Mouse (Mus musculus) kidney, adult 2 months (tissue): ENCODE measurements around the gene Apba3. TPM values are rescaled to one million over a fixed set of nuclear protein-coding genes. Genes with fewer than 3 reads are reported as not detected.
A peak's percentile ranks its signal among the peaks of the same experiment; 100 is the strongest.

Experiments
- DNase-seq: peaks from one replicate; pipeline ENCODE4 v3.0.0; 2021
- H3K27ac ChIP-seq: fragments of 200-500 bp; 2 replicates; pipeline ENCODE4 v1.5.1; 2012; ENCODE audit warnings: low read depth, low read length, control low read depth, inconsistent platforms; ENCODE audit not compliant: insufficient read depth
- H3K27me3 ChIP-seq: fragments of 200-500 bp; replicated peaks from 2 replicates; pipeline ENCODE4 v1.6.1; 2012; ENCODE audit warnings: mild to moderate bottlenecking, moderate library complexity, low read length, inconsistent platforms; ENCODE audit not compliant: control insufficient read depth, insufficient read depth
- H3K36me3 ChIP-seq: fragments of 200-500 bp; 2 replicates; pipeline ENCODE4 v1.6.1; 2012; ENCODE audit warnings: mild to moderate bottlenecking, moderate library complexity, low read length, inconsistent platforms; ENCODE audit not compliant: control insufficient read depth, insufficient read depth
- H3K4me1 ChIP-seq: fragments of 200-500 bp; 2 replicates; pipeline ENCODE4 v1.6.1; 2011; ENCODE audit warnings: low read length; ENCODE audit not compliant: control insufficient read depth, insufficient read depth
- H3K4me3 ChIP-seq: fragments of 200-500 bp; 2 replicates; pipeline ENCODE4 v1.5.1; 2011; ENCODE audit warnings: mild to moderate bottlenecking, low read depth, low read length, control low read depth; ENCODE audit not compliant: insufficient read depth
- CTCF ChIP-seq: fragments of 200-500 bp; conservative IDR thresholded peaks from 2 replicates; pipeline ENCODE4 v1.5.1; 2011; ENCODE audit warnings: low read depth, mild to moderate bottlenecking, control low read depth, low read length, moderate library complexity, mixed read lengths; ENCODE audit not compliant: insufficient read depth, insufficient read length
- POLR2A ChIP-seq: fragments of 200-500 bp; IDR thresholded peaks from one replicate; pipeline ENCODE4 v1.6.1; 2011; ENCODE audit warnings: low read depth, low read length, control low read depth
- WGBS: fragments of 180-500 bp; shearing (Covaris S2); methylation state at CpG from one replicate; pipeline ENCODE4 v1.1.7; 2018; 5-methylcytosine and 5-hydroxymethylcytosine counted together
- polyA plus RNA-seq: library from polyadenylated mRNA; depleted of rRNA; stranded (reverse); fragments of >200 nt; gene quantifications from 2 replicates; pipeline ENCODE4 v1.2.3, GENCODE M21; 2012

Gene Apba3
- polyA plus RNA-seq, 1 experiment = 142 TPM

DNA sequence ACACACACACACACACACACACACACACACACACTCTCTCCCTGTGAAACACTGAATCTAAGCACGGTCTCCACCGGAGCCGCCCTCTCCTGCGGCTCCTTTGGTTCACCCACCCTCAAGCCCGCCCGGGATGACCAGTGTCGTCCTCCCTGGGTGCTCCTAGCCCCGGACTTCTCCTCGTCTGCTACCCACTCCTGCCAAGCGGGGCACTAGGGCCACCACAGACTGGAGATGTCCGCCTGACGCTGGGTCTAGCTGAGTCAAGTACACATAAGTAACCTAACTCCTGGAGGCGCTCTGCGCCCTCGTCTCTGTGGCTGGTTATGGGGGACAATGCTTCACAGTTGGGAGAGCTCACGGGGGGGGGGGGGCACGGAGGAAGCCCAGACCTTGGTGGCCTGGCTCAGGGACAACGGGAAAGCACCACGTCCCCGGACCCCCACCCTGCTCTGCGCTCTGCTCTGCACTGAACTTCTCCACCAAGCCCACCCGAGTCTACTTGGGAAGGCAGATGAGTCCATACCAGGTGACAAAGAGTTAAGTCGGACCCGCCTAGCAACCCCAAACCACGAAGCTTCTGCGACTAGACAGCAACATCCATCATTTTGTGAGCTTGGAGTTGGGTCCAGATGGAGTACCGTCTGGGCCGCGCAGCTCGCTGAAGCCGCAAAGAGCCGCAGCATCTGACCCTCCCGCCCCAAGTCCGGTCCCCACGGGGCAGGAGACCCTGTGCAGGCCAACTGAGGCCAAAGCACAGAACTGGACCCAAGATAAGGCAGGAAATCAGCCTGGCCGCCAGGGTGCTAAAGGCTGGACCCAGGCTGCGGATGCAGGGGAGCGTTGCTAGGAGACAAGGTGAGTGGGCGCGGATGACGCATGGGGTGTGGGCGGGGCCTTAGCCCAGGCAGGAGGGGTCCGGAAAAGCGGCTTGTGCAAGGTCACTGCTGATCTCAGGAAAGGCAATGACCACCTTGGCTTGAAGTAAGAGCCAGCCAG is 14.0 kb upstream of the Apba3 start, which contains the start of gene Matk:
Matk (plus strand) TSS at position 512 of the 996 bp plus-strand sequence.
- no peaks in the 10 kb centered on the region for H3K4me1 ChIP-seq
- TF ChIP-seq CTCF = no peak
- no peak for TF ChIP-seq POLR2A
- no peaks in the 10 kb centered on the region for H3K36me3 ChIP-seq
- H3K4me3 ChIP-seq = no peak within 1 kb of the TSS
- no peaks in the 10 kb centered on the region for H3K27me3 ChIP-seq
- no peak for DNase-seq
- 7% methylated on average over 44 of the region's 44 CpGs for WGBS
- no peak within 1 kb of the TSS for H3K27ac ChIP-seq

DNA sequence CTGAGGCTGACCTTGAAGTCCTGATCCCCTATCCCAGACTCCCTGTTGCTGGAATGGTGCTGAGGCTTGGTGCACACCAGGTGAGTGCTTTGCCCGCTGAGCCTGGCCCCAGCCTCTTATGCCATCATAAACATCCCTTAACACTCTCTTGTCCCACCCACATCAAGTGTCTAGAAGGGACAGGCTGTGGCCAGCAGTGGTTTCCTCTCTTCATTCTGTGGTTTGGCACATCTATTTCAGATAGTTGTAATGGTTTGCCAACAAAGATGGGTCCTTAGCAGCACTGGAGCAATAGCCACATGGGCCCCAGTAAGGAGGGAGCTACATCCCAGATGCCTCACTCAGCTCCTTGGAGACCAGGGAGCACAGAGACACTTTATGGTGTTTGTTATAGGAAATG is 11.9 kb upstream of the Apba3 start:
- Histone ChIP-seq H3K4me1 (no peaks in the 10 kb centered on the region), H3K27ac (no peak overlapping the region), H3K36me3 (no peaks in the 10 kb centered on the region), H3K27me3 (no peaks in the 10 kb centered on the region), H3K4me3 (no peak overlapping the region)
- TF ChIP-seq POLR2A (no peak), CTCF (no peak)
- no peak for DNase-seq
- 48% methylated on average over 1 of the region's 1 CpGs for WGBS

- Histone ChIP-seq H3K4me3 (peak overlapping the region; percentile 36; the same call in 1 of the 2 replicates), H3K36me3 (no peaks in the 10 kb centered on the region), H3K27ac (no peak overlapping the region), H3K27me3 (no peaks in the 10 kb centered on the region), H3K4me1 (no peaks in the 10 kb centered on the region)
- 2% methylated on average over 62 of the region's 62 CpGs for WGBS
- no peak for TF ChIP-seq POLR2A
- TF ChIP-seq CTCF = no peak
- no peak for DNase-seq
Measured at GRCm38 (mm10) chr10:81257158-81258039, 9.4 kb upstream of the Apba3 start.

DNA sequence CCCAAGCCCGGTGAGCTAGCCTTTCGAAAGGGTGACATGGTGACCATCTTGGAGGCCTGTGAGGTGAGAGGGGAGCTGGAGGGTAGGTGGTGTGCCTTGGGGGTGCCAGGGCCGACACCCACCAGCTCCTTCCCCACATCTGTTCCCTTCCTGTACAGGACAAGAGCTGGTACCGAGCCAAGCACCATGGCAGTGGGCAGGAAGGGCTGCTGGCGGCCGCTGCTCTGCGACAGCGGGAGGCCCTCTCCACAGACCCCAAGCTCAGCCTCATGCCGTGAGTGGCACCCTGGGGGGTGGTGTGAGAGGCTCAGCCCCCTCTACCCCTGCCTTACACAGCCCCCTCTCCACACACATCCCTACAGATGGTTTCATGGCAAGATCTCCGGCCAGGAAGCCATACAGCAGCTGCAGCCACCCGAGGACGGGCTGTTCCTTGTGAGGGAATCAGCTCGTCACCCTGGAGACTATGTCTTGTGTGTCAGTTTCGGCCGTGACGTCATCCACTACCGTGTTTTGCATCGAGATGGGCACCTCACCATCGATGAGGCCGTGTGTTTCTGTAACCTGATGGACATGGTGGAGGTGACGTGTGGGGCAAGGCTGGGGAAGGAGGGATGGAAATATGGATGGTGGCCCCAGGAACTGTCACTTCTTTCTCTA is 7.4 kb upstream of the Apba3 start:
- H3K4me1 ChIP-seq = no peaks in the 10 kb centered on the region
- H3K27me3 ChIP-seq = no peaks in the 10 kb centered on the region
- H3K4me3 ChIP-seq = no peak overlapping the region
- no peak overlapping the region for H3K27ac ChIP-seq
- no peak for TF ChIP-seq CTCF
- TF ChIP-seq POLR2A = no peak
- H3K36me3 ChIP-seq = no peaks in the 10 kb centered on the region
- no peak for DNase-seq
- 42% methylated on average over 21 of the region's 21 CpGs for WGBS

GRCm38 (mm10) chr10:81261025-81261424 is 5.7 kb upstream of the Apba3 start:
- Histone ChIP-seq H3K36me3 (no peaks in the 10 kb centered on the region), H3K4me3 (no peak overlapping the region), H3K27me3 (no peaks in the 10 kb centered on the region), H3K4me1 (no peaks in the 10 kb centered on the region), H3K27ac (no peak overlapping the region)
- no peak for DNase-seq
- 92% methylated on average over 4 of the region's 4 CpGs for WGBS
- TF ChIP-seq POLR2A = no peak
- TF ChIP-seq CTCF = no peak

GRCm38 (mm10) chr10:81265540-81265939 is 1.2 kb upstream of the Apba3 start:
- DNase-seq = no peak
- Histone ChIP-seq H3K27ac (no peak overlapping the region), H3K4me3 (no peak overlapping the region), H3K27me3 (no peaks in the 10 kb centered on the region), H3K36me3 (no peaks in the 10 kb centered on the region), H3K4me1 (no peaks in the 10 kb centered on the region; the same call in 1 of the 2 replicates)
- TF ChIP-seq CTCF (no peak), POLR2A (no peak)
- WGBS = 95% methylated on average over 8 of the region's 8 CpGs

DNA sequence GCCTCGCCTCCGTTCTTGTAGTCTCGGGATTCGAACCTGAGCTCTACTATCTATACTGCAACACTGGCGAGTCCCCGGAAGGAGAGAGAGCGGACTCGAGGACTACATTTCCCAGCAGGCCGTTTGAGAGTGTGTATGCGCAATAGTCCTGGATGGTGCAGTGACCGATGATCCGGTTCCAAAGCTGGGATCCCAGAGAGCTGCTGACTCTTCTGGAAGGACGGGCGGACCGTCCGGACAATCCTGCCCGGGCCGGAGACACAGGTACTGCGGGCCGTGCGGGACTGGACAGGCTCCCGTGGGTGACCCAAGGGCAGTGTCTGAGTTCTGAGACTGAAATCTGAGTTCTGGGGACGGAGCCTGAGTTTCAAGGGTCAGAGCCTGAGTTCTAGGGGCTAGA is 1.3 kb downstream of the Apba3 start:
- Histone ChIP-seq H3K27me3 (no peaks in the 10 kb centered on the region), H3K4me3 (peak overlapping the region; percentile 64), H3K27ac (peak overlapping the region; percentile 91), H3K4me1 (no peaks in the 10 kb centered on the region; the same call in 1 of the 2 replicates), H3K36me3 (peaks cover 4% of the 10 kb centered on the region; the same call in 1 of the 2 replicates)
- peak; percentile 96 for DNase-seq
- 2% methylated on average over 23 of the region's 23 CpGs for WGBS
- TF ChIP-seq POLR2A = peak; percentile 81
- TF ChIP-seq CTCF = no peak
